Mouse (Mus musculus): ENCODE measurements around the gene Zbtb2. TPM values are rescaled to one million over a fixed set of nuclear protein-coding genes. Genes with fewer than 3 reads are reported as not detected.
A peak's percentile ranks its signal among the peaks of the same experiment; 100 is the strongest.

Zbtb2 gene
- polyA plus RNA-seq, 1 experiment from 2014 or later, result 4.0 TPM

DNA sequence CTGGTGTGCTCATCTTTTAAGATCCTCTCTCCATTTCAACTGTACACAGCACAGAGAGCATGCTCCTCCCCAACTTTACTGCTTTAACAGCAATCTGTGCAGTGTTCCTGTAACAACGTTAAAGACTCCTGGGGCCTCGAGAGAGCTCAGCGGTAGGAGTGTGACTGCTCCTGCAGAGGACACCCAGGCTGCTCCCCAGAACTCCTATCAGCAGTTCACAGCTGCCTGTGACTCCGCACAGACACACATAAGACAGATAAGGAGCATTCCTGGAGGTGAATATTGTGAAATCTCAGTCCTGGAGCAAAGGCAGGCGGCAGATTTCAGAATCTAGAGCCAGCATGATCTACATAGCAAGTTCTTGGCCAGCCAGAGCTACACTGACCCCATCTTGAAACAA, 17.6 kb upstream of the Zbtb2 start:
- peak; percentile 78 for ATAC-seq (ENCODE audit: insufficient read depth)
- Histone ChIP-seq H3K27ac (replicated peaks) (no peak overlapping the region), H3K4me2 (no peak overlapping the region), H3K9me3 (replicated peaks) (no peaks in the 10 kb centered on the region), H3K4me1 (replicated peaks) (peaks cover 7% of the 10 kb centered on the region; the same call in 1 of the 2 replicates), H3K27me3 (no peaks in the 10 kb centered on the region), H3K36me3 (replicated peaks) (peaks cover 47% of the 10 kb centered on the region), H3K9ac (no peak overlapping the region), H3K4me3 (replicated peaks) (no peak overlapping the region)
- 12% methylated on average over 5 of the region's 5 CpGs for WGBS (ENCODE audit: insufficient replicate concordance)

DNA sequence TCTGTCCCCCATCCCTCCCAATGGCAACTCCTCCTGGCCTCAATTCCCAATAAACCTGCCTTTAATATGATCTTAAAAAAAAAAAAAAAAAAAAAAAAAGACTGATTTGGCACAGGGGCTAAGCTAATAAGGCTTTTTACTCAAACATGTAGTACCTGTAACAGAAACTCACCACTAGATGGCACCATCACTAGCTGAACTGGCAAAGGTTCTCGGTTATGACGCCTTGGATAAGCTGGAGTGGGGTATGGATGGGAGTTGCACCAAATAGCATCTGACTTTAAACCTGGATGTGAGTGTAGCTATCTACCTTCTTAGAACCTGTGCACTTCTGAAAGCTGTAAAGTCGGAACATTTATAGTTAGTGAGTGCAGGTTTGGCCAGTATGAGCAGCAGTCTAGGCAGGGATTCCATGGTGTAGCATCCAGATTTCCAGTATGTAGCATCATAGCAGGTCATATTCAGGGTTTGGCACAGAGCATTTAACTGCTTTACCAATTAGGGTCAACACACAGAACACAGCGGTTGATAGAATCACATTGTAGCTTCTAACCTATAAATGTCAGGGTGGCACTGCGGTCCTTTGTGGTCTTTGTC, 17.1 kb upstream of the Zbtb2 start:
- Histone ChIP-seq H3K4me3 (replicated peaks) (no peak overlapping the region), H3K4me1 (replicated peaks) (peaks cover 7% of the 10 kb centered on the region; the same call in 1 of the 2 replicates), H3K27ac (replicated peaks) (no peak overlapping the region), H3K36me3 (replicated peaks) (peaks cover 42% of the 10 kb centered on the region), H3K9ac (no peak overlapping the region), H3K4me2 (no peak overlapping the region), H3K9me3 (replicated peaks) (no peaks in the 10 kb centered on the region), H3K27me3 (no peaks in the 10 kb centered on the region)
- ATAC-seq (ENCODE audit: insufficient read depth), result no peak
- WGBS (ENCODE audit: insufficient replicate concordance), result 61% methylated on average over 5 of the region's 5 CpGs

DNA sequence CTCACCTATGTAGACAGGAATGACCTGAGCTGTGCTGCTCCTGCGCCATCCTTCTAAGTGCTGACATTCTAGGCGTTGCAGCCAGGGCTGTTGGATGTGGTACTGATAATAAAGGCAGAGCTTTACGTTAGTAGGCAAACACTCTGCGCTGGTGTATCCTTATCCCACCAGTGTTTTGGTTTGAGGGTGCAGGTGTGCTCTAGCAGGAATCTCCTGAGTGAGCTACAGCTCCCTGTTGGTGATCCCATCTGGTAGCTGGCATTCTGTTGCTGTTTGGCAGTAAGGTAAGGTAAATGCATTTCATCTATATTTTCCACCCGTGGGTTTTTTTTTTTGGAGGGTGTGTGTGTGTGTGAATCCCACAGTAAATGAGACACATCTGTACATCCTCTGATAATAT, 10.2 kb upstream of the Zbtb2 start:
- no peak overlapping the region for H3K4me2 ChIP-seq
- no peak overlapping the region for H3K4me3 ChIP-seq (replicated peaks)
- no peaks in the 10 kb centered on the region for H3K9me3 ChIP-seq (replicated peaks)
- H3K36me3 ChIP-seq (replicated peaks), result peaks cover 47% of the 10 kb centered on the region
- no peak overlapping the region for H3K27ac ChIP-seq (replicated peaks)
- peaks cover 1% of the 10 kb centered on the region; the same call in 1 of the 2 replicates for H3K4me1 ChIP-seq (replicated peaks)
- no peak overlapping the region for H3K9ac ChIP-seq
- no peaks in the 10 kb centered on the region for H3K27me3 ChIP-seq
- 65% methylated on average over 5 of the region's 5 CpGs for WGBS (ENCODE audit: insufficient replicate concordance)
- no peak for ATAC-seq (ENCODE audit: insufficient read depth)

DNA sequence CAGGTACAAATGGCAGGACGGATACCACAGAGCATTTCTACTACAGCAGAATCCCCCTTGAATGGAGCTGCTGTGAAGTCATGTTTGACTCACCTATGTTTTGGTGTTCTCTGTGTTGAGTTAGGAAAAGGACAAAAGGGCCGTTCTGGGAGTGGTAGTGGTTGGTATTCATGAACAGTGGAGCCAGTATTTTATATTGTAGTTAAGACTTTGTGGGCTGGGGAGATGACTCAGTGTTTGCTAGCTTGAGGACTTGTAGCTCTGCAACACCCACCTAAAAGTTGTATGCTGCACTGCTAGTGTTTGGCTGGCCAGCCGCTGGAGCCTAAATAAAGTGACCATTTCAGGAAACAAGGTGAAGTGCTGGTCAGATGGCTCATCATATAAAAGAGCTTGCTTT, 7.4 kb upstream of the Zbtb2 start:
- H3K4me3 ChIP-seq (replicated peaks), result no peak overlapping the region
- no peak overlapping the region for H3K4me2 ChIP-seq
- peaks cover 42% of the 10 kb centered on the region for H3K36me3 ChIP-seq (replicated peaks)
- H3K9me3 ChIP-seq (replicated peaks), result no peaks in the 10 kb centered on the region
- H3K27me3 ChIP-seq, result no peaks in the 10 kb centered on the region
- 74% methylated on average over 3 of the region's 3 CpGs for WGBS (ENCODE audit: insufficient replicate concordance)
- no peak overlapping the region for H3K27ac ChIP-seq (replicated peaks)
- H3K4me1 ChIP-seq (replicated peaks), result peaks cover 25% of the 10 kb centered on the region
- ATAC-seq (ENCODE audit: insufficient read depth), result no peak
- H3K9ac ChIP-seq, result no peak overlapping the region

DNA sequence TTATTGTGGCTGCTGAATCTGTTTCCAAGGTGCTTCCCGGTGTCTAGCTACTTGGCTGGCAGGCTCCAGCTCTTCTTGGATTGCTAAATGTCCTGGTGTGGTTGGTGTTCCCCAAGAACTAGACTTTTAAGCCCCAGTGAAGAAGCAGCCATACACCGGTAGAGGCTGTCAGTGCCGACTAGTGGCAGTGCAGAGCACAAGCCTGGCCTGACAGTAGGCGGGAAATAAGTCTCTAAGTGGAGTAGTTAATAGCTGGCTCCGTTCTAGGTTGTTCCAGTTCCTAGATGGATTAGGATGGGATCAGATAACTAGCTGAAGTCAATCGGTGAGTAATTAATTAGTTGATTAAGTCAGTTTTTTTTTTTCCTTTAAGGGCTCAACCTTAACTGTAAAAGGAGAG, 3.9 kb upstream of the Zbtb2 start:
- no peak for ATAC-seq (ENCODE audit: insufficient read depth)
- Histone ChIP-seq H3K4me2 (peak overlapping the region; percentile 16; the same call in 1 of the 2 replicates), H3K9ac (no peak overlapping the region), H3K27ac (replicated peaks) (no peak overlapping the region), H3K4me1 (replicated peaks) (peaks cover 47% of the 10 kb centered on the region), H3K27me3 (no peaks in the 10 kb centered on the region), H3K36me3 (replicated peaks) (peaks cover 26% of the 10 kb centered on the region), H3K4me3 (replicated peaks) (no peak overlapping the region), H3K9me3 (replicated peaks) (no peaks in the 10 kb centered on the region)
- WGBS (ENCODE audit: insufficient replicate concordance), result 59% methylated on average over 6 of the region's 6 CpGs

DNA sequence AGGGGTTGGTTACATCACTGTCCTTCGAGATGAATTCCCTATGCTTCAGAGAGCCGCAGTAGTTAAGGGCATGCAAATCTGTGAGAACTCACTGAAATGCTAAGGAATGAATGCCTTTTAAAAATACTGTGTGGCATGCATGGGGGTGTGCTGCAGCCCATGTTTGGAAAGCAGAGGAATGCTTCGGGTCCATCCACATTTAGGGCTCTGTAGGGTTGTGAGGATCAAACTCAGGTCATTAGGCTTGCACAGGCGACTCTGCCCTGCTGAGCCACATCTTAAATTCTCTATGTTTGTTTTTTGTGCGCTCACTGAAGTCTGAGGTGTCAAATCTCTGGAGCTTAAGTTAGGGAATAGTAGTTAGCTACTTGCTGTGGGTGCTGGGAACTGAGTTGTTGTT, 3.2 kb upstream of the Zbtb2 start:
- Histone ChIP-seq H3K27me3 (no peaks in the 10 kb centered on the region), H3K9ac (no peak overlapping the region), H3K36me3 (replicated peaks) (peaks cover 23% of the 10 kb centered on the region), H3K9me3 (replicated peaks) (no peaks in the 10 kb centered on the region), H3K4me1 (replicated peaks) (peaks cover 51% of the 10 kb centered on the region), H3K27ac (replicated peaks) (no peak overlapping the region), H3K4me3 (replicated peaks) (no peak overlapping the region), H3K4me2 (no peak overlapping the region)
- 68% methylated on average over 5 of the region's 5 CpGs for WGBS (ENCODE audit: insufficient replicate concordance)
- ATAC-seq (ENCODE audit: insufficient read depth), result no peak

DNA sequence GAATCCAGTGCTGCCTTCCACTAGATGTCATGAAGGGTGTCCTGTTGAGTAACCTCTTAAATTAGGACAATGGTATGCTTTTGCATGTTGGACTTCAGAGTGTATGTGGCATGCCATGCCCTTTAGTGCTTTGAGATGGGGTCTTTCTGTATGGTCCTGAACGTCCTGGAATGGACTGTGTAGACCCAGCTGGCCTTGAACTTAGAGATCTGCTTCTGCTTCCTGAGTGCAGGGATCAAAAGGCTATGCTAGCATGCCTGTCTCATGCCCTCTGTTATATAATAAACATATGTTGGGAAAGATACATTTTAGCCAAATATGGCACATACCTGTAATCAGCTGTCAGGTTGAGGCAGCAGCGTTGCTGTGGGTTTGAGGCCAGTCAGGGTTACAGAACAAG, 2.6 kb upstream of the Zbtb2 start:
- H3K4me1 ChIP-seq (replicated peaks), result peaks cover 56% of the 10 kb centered on the region
- WGBS (ENCODE audit: insufficient replicate concordance), result 60% methylated on average over 2 of the region's 2 CpGs
- no peak overlapping the region for H3K9ac ChIP-seq
- ATAC-seq (ENCODE audit: insufficient read depth), result no peak
- no peak overlapping the region for H3K27ac ChIP-seq (replicated peaks)
- H3K4me2 ChIP-seq, result peak overlapping the region; percentile 14
- H3K4me3 ChIP-seq (replicated peaks), result no peak overlapping the region
- peaks cover 18% of the 10 kb centered on the region for H3K36me3 ChIP-seq (replicated peaks)
- H3K9me3 ChIP-seq (replicated peaks), result no peaks in the 10 kb centered on the region
- H3K27me3 ChIP-seq, result no peaks in the 10 kb centered on the region

DNA sequence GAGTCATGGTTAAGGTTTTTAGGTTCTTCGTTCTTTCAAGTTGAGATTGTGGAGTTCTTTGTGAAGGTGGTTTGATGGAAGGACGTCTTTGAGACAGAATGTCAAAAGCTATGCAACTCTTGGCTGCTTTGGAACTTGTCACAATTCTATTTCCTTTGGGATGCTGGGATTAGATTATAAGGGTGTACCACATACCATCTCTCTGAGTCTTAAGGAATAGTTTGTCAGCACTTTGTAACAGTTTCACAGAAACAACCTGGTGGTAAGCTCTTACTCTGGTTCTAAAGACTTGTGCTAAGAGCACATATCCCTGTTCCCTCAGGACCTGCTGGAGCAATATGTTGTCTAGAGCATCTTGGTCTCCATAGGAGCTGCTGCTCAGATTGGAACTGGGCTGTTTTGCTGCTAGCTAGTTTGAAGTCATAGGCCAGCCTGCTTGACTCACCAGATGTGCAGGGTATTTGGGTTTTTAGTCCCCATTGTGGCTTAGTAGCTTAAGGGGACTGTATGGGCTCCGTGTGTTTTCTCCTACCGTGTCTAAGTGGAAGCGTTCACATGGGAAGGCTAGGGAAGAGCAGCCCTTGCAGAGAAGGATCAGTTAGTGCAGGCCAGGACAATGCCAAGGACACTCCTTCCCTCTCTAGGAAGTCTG, 1.7 kb upstream of the Zbtb2 start:
- H3K27me3 ChIP-seq, result no peaks in the 10 kb centered on the region
- H3K27ac ChIP-seq (replicated peaks), result no peak overlapping the region
- H3K36me3 ChIP-seq (replicated peaks), result peaks cover 14% of the 10 kb centered on the region
- no peaks in the 10 kb centered on the region for H3K9me3 ChIP-seq (replicated peaks)
- H3K4me2 ChIP-seq, result peak overlapping the region; percentile 93
- H3K9ac ChIP-seq, result peak overlapping the region; percentile 95
- H3K4me1 ChIP-seq (replicated peaks), result peaks cover 65% of the 10 kb centered on the region
- ATAC-seq (ENCODE audit: insufficient read depth), result no peak
- 57% methylated on average over 5 of the region's 5 CpGs for WGBS (ENCODE audit: insufficient replicate concordance)
- H3K4me3 ChIP-seq (replicated peaks), result peak overlapping the region; percentile 96

DNA sequence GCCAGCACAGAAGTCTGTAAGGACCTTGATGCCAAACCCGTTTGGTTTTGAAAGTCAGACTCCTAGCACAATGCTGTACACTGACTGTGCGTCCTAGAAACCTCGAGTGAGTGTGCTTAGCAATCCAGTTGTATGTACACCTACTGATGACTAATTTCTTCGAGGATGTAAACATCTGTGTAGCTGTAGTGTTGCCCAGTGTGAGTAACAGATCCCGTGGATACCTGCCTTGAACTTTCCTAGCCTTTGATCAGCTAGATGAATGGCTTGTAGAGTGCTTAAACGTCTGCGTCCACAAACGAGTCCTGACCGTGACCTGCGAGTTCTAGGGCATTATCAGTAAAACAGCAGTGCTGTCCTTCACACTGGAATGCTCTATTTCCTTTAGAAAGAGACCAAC, 1.1 kb upstream of the Zbtb2 start:
- no peak overlapping the region for H3K27ac ChIP-seq (replicated peaks)
- peak overlapping the region; percentile 93 for H3K4me2 ChIP-seq
- H3K27me3 ChIP-seq, result no peaks in the 10 kb centered on the region
- WGBS (ENCODE audit: insufficient replicate concordance), result 20% methylated on average over 10 of the region's 10 CpGs
- H3K9ac ChIP-seq, result peak overlapping the region; percentile 95
- H3K36me3 ChIP-seq (replicated peaks), result peaks cover 9% of the 10 kb centered on the region
- peak overlapping the region; percentile 96 for H3K4me3 ChIP-seq (replicated peaks)
- H3K9me3 ChIP-seq (replicated peaks), result no peaks in the 10 kb centered on the region
- no peak for ATAC-seq (ENCODE audit: insufficient read depth)
- H3K4me1 ChIP-seq (replicated peaks), result peaks cover 69% of the 10 kb centered on the region

DNA sequence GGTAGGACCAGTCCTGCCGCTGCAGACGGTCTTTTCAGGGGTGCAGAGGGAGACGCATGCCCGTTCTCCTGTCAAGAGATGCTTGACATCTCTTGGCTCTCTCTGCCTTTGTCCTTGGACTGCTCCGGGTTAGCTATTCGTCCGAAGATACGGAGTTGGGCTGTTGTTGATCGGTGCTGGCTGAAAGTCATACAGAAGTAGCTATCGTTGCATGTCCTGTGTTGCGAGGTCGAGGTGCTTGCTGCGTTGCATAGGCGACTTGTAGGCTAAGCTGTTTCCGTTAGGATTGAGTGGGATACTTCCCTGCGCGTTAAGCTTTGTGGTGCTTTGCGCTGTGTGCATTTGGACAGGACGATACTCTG, 457 bp upstream of the Zbtb2 start:
- WGBS (ENCODE audit: insufficient replicate concordance), result under 1% methylated on average over 19 of the region's 19 CpGs
- Histone ChIP-seq H3K4me1 (replicated peaks) (peaks cover 72% of the 10 kb centered on the region), H3K9me3 (replicated peaks) (no peaks in the 10 kb centered on the region), H3K27me3 (no peaks in the 10 kb centered on the region), H3K4me3 (replicated peaks) (peak overlapping the region; percentile 96), H3K27ac (replicated peaks) (peak overlapping the region; percentile 97), H3K4me2 (peak overlapping the region; percentile 93), H3K9ac (peak overlapping the region; percentile 95), H3K36me3 (replicated peaks) (peaks cover 6% of the 10 kb centered on the region; the same call in 1 of the 2 replicates)
- no peak for ATAC-seq (ENCODE audit: insufficient read depth)

DNA sequence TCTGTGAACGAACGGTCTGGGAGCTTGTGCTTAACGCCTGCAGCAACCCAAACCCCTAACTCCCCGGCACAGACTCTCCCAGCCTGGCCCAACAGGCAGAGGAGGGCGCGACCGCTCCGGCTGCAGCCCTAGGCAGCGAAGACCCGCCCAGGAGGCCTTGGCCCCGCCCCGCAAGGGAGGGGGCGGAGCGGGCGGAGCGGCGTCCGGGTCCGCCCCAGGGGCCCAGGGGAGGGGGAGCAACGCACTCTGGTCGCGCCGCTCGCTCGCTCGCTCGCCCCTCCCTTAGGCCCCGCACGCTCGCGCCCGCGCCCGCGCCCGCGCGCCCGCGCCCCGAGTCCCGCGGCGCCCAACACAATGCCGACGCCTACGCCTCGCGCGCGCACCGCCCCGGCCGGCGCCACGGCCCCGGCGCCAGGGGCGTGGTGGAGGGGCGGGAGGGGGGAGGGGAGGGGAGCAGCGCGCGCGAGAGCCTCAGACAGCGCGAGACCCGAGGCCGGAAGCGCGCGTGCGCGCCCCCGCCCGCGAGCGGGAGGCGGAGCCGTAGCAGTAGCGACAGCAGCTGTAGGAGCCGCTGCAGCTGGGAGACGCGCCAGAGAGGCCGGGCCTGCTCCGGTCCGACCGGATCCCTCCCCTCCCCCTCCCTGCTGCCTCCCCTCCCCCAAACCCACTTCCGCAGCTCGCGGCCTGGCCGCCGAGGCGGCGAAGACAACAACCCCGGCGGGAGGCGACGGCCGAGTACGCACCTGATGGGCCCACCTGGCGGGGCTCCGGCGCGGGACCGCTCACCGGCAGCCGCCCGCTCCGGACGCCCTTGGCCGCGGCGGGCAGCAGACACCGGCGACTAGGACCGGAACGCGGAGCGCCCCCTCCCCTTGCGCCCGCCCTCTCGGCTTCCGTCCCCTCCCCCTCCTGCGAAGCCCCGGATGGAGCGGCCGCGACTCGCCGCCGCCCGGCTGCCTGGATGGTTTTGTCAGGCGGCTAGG, 1.0 kb downstream of the Zbtb2 start:
- under 1% methylated on average over 106 of the region's 133 CpGs for WGBS (ENCODE audit: insufficient replicate concordance)
- Histone ChIP-seq H3K27me3 (no peaks in the 10 kb centered on the region), H3K4me1 (replicated peaks) (peaks cover 69% of the 10 kb centered on the region), H3K4me2 (peak overlapping the region; percentile 93), H3K36me3 (replicated peaks) (no peaks in the 10 kb centered on the region), H3K4me3 (replicated peaks) (peak overlapping the region; percentile 96), H3K27ac (replicated peaks) (peak overlapping the region; percentile 97), H3K9me3 (replicated peaks) (no peaks in the 10 kb centered on the region), H3K9ac (peak overlapping the region; percentile 95)
- ATAC-seq (ENCODE audit: insufficient read depth), result peak; percentile 93

All from liver, embryonic 15.5 days (tissue).